Mouse (Mus musculus) ES-E14 (cell line): ENCODE results near the gene Fgf11. TPM values are rescaled to one million over a fixed set of nuclear protein-coding genes. Genes with fewer than 3 reads are reported as not detected.
A peak's percentile ranks its signal among the peaks of the same experiment; 100 is the strongest.

Source experiments
- DNase-seq: peaks from one replicate; pipeline ENCODE4 v3.0.0-alpha.2; 2013; ENCODE audit warnings: low read depth, low spot score
- H3K27ac ChIP-seq: 2 replicates; pipeline ENCODE4 v1.5.1; 2012; ENCODE audit warnings: low read depth, mild to moderate bottlenecking, low read length, moderate library complexity, mixed read lengths; ENCODE audit not compliant: poor library complexity, insufficient read depth, severe bottlenecking
- H3K36me3 ChIP-seq: 2 replicates; pipeline ENCODE4 v1.6.1; 2012; ENCODE audit warnings: mild to moderate bottlenecking, low read length, moderate library complexity, mixed read lengths; ENCODE audit not compliant: control insufficient read depth, poor library complexity, insufficient read depth, severe bottlenecking
- H3K4me1 ChIP-seq, 2 experiments: fragments of 150-350 bp in 1 of 2; sonication (generic) in 1 of 2; 2 replicates each; pipeline ENCODE4 v1.6.1; 2012; ENCODE audit warnings: low read length in 2 of 2, mild to moderate bottlenecking in 1 of 2, mixed read lengths in 1 of 2; ENCODE audit not compliant: control insufficient read depth in 2 of 2, insufficient read depth in 2 of 2, poor library complexity in 1 of 2
- H3K4me3 ChIP-seq, 2 experiments: fragments of 150-350 bp in 1 of 2; sonication (generic) in 1 of 2; 2 replicates each; pipeline ENCODE4 v1.5.1; 2012; ENCODE audit warnings: low read length in 2 of 2, low read depth in 1 of 2, mild to moderate bottlenecking in 1 of 2, mixed read lengths in 1 of 2; ENCODE audit not compliant: insufficient read depth in 1 of 2, poor library complexity in 1 of 2, severe bottlenecking in 1 of 2
- H3K9ac ChIP-seq: 2 replicates; pipeline ENCODE4 v1.6.1; 2012; ENCODE audit warnings: low read depth, mild to moderate bottlenecking, low read length, mixed read lengths; ENCODE audit not compliant: poor library complexity, insufficient read depth, severe bottlenecking
- H3K9me3 ChIP-seq: fragments of 150-350 bp; sonication (generic); 2 replicates; pipeline ENCODE4 v1.6.1; 2012; ENCODE audit warnings: low read depth, mild to moderate bottlenecking, low read length; ENCODE audit not compliant: control insufficient read depth, insufficient read depth
- CHD2 ChIP-seq: IDR thresholded peaks from 2 replicates; pipeline ENCODE4 v1.6.1; 2014; ENCODE audit warnings: mild to moderate bottlenecking, low read depth, low read length, inconsistent platforms
- HCFC1 ChIP-seq: IDR thresholded peaks from 2 replicates; pipeline ENCODE4 v1.6.1; 2012; ENCODE audit warnings: low read length, inconsistent platforms, borderline replicate concordance; ENCODE audit not compliant: insufficient read depth
- MAFK ChIP-seq: IDR thresholded peaks from 2 replicates; pipeline ENCODE4 v1.6.1; 2014; ENCODE audit warnings: mild to moderate bottlenecking, low read depth, low read length, inconsistent platforms; ENCODE audit not compliant: insufficient read depth
- ZC3H11A ChIP-seq: IDR thresholded peaks from 2 replicates; pipeline ENCODE4 v1.6.1; 2012; ENCODE audit warnings: low read depth, mild to moderate bottlenecking, inconsistent platforms, low read length, borderline replicate concordance
- ZNF384 ChIP-seq: IDR thresholded peaks from 2 replicates; pipeline ENCODE4 v1.6.1; 2012; ENCODE audit warnings: low read depth, low read length, inconsistent platforms
- in situ Hi-C, 2 experiments: fragments of 600-800 bp; cut with MboI; formaldehyde crosslinking; loops; one replicate each; pipeline ENCODE4 v1.15.1; 2025; ENCODE audit warnings: low sequenced_read_pairs in 2 of 2, inconsistent platforms in 1 of 2; ENCODE audit not compliant: unreplicated experiment in 2 of 2
- total RNA-seq: library from RNA; depleted of rRNA; stranded (reverse); fragments of 300-350 nt; gene quantifications from 2 replicates; pipeline ENCODE4 v1.2.3, GENCODE M21; 2012

The Fgf11 gene
- total RNA-seq, 1 experiment = 0.31 TPM

GRCm38 (mm10) chr11:69837952-69838713, 36.5 kb upstream of the Fgf11 start, which contains the start of gene Tmem256:
TSS of gene Tmem256 (plus strand) at chr11:69838514.
- H3K4me3 ChIP-seq = peak within 1 kb of the TSS; percentile 85 to 100
- no peaks in the 10 kb centered on the region for H3K9me3 ChIP-seq
- H3K27ac ChIP-seq = peak within 1 kb of the TSS; percentile 19
- H3K4me1 ChIP-seq = peaks cover 0 to 1% of the 10 kb centered on the region in 2 experiments; a peak in 1 of 4 replicates
- DNase-seq = peak; percentile 99
- H3K9ac ChIP-seq = peak within 1 kb of the TSS; percentile 77
- in situ Hi-C loops = no loop called here
- H3K36me3 ChIP-seq = no peaks in the 10 kb centered on the region
- TF ChIP-seq MAFK = 0 out of 2 replicates have a peak, but pooled peaks have one; percentile 37
- no peak for TF ChIP-seq ZC3H11A
- no peak for TF ChIP-seq ZNF384
- peak; percentile 85 for TF ChIP-seq CHD2
- no peak for TF ChIP-seq HCFC1

- Histone ChIP-seq H3K9ac (peak within 1 kb of the TSS; percentile 77), H3K4me1 (peaks cover 0 to 1% of the 10 kb centered on the region in 2 experiments; a peak in 1 of 4 replicates), H3K4me3 (peak within 1 kb of the TSS; percentile 85 to 100), H3K27ac (peak within 1 kb of the TSS; percentile 19), H3K36me3 (no peaks in the 10 kb centered on the region), H3K9me3 (no peaks in the 10 kb centered on the region)
- no peak for DNase-seq
- in situ Hi-C loops = no loop called here
- no peak for TF ChIP-seq ZNF384
- TF ChIP-seq MAFK = no peak
- TF ChIP-seq CHD2 = no peak
- no peak for TF ChIP-seq HCFC1
- no peak for TF ChIP-seq ZC3H11A
Measured at GRCm38 (mm10) chr11:69837604-69837951, 35.9 kb upstream of the Fgf11 start, which contains the start of gene Nlgn2. TSS of gene Nlgn2 (minus strand) at chr11:69837784.

GRCm38 (mm10) chr11:69836703-69837576, 35.3 kb upstream of the Fgf11 start:
- H3K9me3 ChIP-seq = no peaks in the 10 kb centered on the region
- in situ Hi-C loops = no loop called here

GRCm38 (mm10) chr11:69835966-69836335, 34.3 kb upstream of the Fgf11 start:
- peaks cover 0 to 1% of the 10 kb centered on the region in 2 experiments; a peak in 1 of 4 replicates for H3K4me1 ChIP-seq
- no peak overlapping the region for H3K4me3 ChIP-seq

More at GRCm38 (mm10) chr11:69836703-69837576, 35.3 kb upstream of the Fgf11 start:
- Histone ChIP-seq H3K9ac (peak overlapping the region; percentile 77), H3K4me3 (peak overlapping the region; percentile 85 to 100), H3K27ac (no peak overlapping the region), H3K36me3 (no peaks in the 10 kb centered on the region), H3K4me1 (peaks cover 0 to 1% of the 10 kb centered on the region in 2 experiments; a peak in 1 of 4 replicates)
- no peak for DNase-seq
- TF ChIP-seq MAFK (no peak), ZC3H11A (no peak), CHD2 (no peak), HCFC1 (no peak), ZNF384 (no peak)

More at GRCm38 (mm10) chr11:69835966-69836335, 34.3 kb upstream of the Fgf11 start:
- in situ Hi-C loops = no loop called here
- Histone ChIP-seq H3K9ac (no peak overlapping the region), H3K27ac (no peak overlapping the region), H3K9me3 (no peaks in the 10 kb centered on the region), H3K36me3 (no peaks in the 10 kb centered on the region)
- no peak for DNase-seq
- TF ChIP-seq ZNF384 (no peak), MAFK (no peak), ZC3H11A (no peak), HCFC1 (no peak), CHD2 (no peak)
